Mouse (Mus musculus) inflammation-experienced regulatory T-cells, adult 6 months (primary cell): ENCODE measurements around the gene Ddx55. TPM values are rescaled to one million over a fixed set of nuclear protein-coding genes. Genes with fewer than 3 reads are reported as not detected.

ENCODE experiments used
- polyA plus RNA-seq, 3 experiments: library from polyadenylated mRNA; unstranded; fragments of 100-300 nt; shearing (Covaris generic); gene quantifications; one replicate each; pipeline ENCODE4 v1.2.1; 2017

Gene Ddx55
- polyA plus RNA-seq, 3 experiments from 2014 or later = 14.7 to 22.6 (median 20.1) TPM

Other genes with a start within 250 kb of the Ddx55 start
- gene Mphosph9, start 224.9 kb upstream of the Ddx55 start, polyA plus RNA-seq = 10 to 100 TPM; 12.4 to 17.5 (median 15.1) TPM
- gene 2810006K23Rik, start 224.8 kb upstream of the Ddx55 start, polyA plus RNA-seq = 10 to 100 TPM; 10.5 to 18.3 (median 11.1) TPM
- gene Cdk2ap1, start 189.8 kb upstream of the Ddx55 start, polyA plus RNA-seq = 10 to 100 TPM; 17.2 to 23.8 (median 19.9) TPM
- 100 to 1,000 TPM; 127 to 199 (median 163) TPM for gene Sbno1, start 126.9 kb upstream of the Ddx55 start, polyA plus RNA-seq
- gene Kmt5a, start 112.9 kb upstream of the Ddx55 start, polyA plus RNA-seq = 10 to 100 TPM; 19.3 to 33.6 (median 23.2) TPM
- 10 to 100 TPM; 56.2 to 88.3 (median 67.1) TPM for gene Rilpl2, start 74.5 kb upstream of the Ddx55 start, polyA plus RNA-seq
- 10 to 100 TPM in 1 of 3 experiments, 1 to 10 TPM in 2; 6.5 to 12.1 (median 9.7) TPM for gene Snrnp35, start 69.7 kb upstream of the Ddx55 start, polyA plus RNA-seq
- gene Rilpl1, start 21.5 kb upstream of the Ddx55 start, polyA plus RNA-seq = 1 to 10 TPM in 1 of 3 experiments, under 1 TPM in 2; 0.39 to 1.3 (median 0.91) TPM
- gene Tmed2, start 12.2 kb upstream of the Ddx55 start, polyA plus RNA-seq = 100 to 1,000 TPM in 1 of 3 experiments, 10 to 100 TPM in 2; 41.3 to 124 (median 59.1) TPM
- 10 to 100 TPM; 43.2 to 54.2 (median 51.1) TPM for gene Eif2b1, start 26.3 kb downstream of the Ddx55 start, polyA plus RNA-seq
- gene Gtf2h3, start 26.3 kb downstream of the Ddx55 start, polyA plus RNA-seq = 10 to 100 TPM; 59.6 to 62.1 (median 60.8) TPM
- 10 to 100 TPM; 27.5 to 34.3 (median 30.3) TPM for gene Atp6v0a2, start 75.7 kb downstream of the Ddx55 start, polyA plus RNA-seq
- under 1 TPM in 1 of 3 experiments, not detected in 2; 0.05 TPM for gene Dnah10, start 172.2 kb downstream of the Ddx55 start, polyA plus RNA-seq